Mouse (Mus musculus): ENCODE data around the gene Dnaja3. TPM values are rescaled to one million over a fixed set of nuclear protein-coding genes. Genes with fewer than 3 reads are reported as not detected.
A peak's percentile ranks its signal among the peaks of the same experiment; 100 is the strongest.
"Not testable (repeated sequence)": the region's sequence is repeated elsewhere in the genome, so short reads cannot be mapped to it uniquely, and the experiment has no call there.

Dnaja3 gene
- polyA plus RNA-seq, 1 experiment: 193 TPM

- no peak overlapping the region for H3K27ac ChIP-seq (replicated peaks; ENCODE audit: low read depth, low read length)
- H3K4me1 ChIP-seq (ENCODE audit: control insufficient read depth, insufficient read depth, insufficient read length, low read length): peaks cover 8% of the 10 kb centered on the region
- no peak overlapping the region for H3K4me3 ChIP-seq (ENCODE audit: insufficient read depth, low read depth, low read length)
Observed at GRCm38 (mm10) chr16:4659326-4659725, 19.5 kb downstream of the Dnaja3 start.

- no peaks in the 10 kb centered on the region for H3K4me1 ChIP-seq (ENCODE audit: control insufficient read depth, insufficient read depth, insufficient read length, low read length)
- no peak overlapping the region for H3K27ac ChIP-seq (replicated peaks; ENCODE audit: low read depth, low read length)
- no peak overlapping the region for H3K4me3 ChIP-seq (ENCODE audit: insufficient read depth, low read depth, low read length)
Observed at GRCm38 (mm10) chr16:4661605-4662004, 21.8 kb downstream of the Dnaja3 start.

GRCm38 (mm10) chr16:4663806-4664205 is 24.0 kb downstream of the Dnaja3 start:
- Histone ChIP-seq H3K27ac (replicated peaks; ENCODE audit: low read depth, low read length) (no peak overlapping the region), H3K4me1 (ENCODE audit: control insufficient read depth, insufficient read depth, insufficient read length, low read length) (no peaks in the 10 kb centered on the region), H3K4me3 (ENCODE audit: insufficient read depth, low read depth, low read length) (no peak overlapping the region)

GRCm38 (mm10) chr16:4665726-4666125 is 25.9 kb downstream of the Dnaja3 start:
- Histone ChIP-seq H3K4me1 (ENCODE audit: control insufficient read depth, insufficient read depth, insufficient read length, low read length) (no peaks in the 10 kb centered on the region), H3K4me3 (ENCODE audit: insufficient read depth, low read depth, low read length) (no peak overlapping the region), H3K27ac (replicated peaks; ENCODE audit: low read depth, low read length) (no peak overlapping the region)

- Histone ChIP-seq H3K4me3 (ENCODE audit: insufficient read depth, low read depth, low read length) (no peak overlapping the region), H3K4me1 (ENCODE audit: control insufficient read depth, insufficient read depth, insufficient read length, low read length) (no peaks in the 10 kb centered on the region), H3K27ac (replicated peaks; ENCODE audit: low read depth, low read length) (no peak overlapping the region)
Observed at GRCm38 (mm10) chr16:4667190-4667808, 27.5 kb downstream of the Dnaja3 start.

- Histone ChIP-seq H3K4me3 (ENCODE audit: insufficient read depth, low read depth, low read length) (no peak overlapping the region), H3K4me1 (ENCODE audit: control insufficient read depth, insufficient read depth, insufficient read length, low read length) (no peaks in the 10 kb centered on the region), H3K27ac (replicated peaks; ENCODE audit: low read depth, low read length) (no peak overlapping the region)
Observed at GRCm38 (mm10) chr16:4670317-4670716, 30.5 kb downstream of the Dnaja3 start.

GRCm38 (mm10) chr16:4674091-4674490 is 34.3 kb downstream of the Dnaja3 start:
- Histone ChIP-seq H3K4me3 (ENCODE audit: insufficient read depth, low read depth, low read length) (no peak overlapping the region), H3K4me1 (ENCODE audit: control insufficient read depth, insufficient read depth, insufficient read length, low read length) (peaks cover 3% of the 10 kb centered on the region; the same call in 1 of the 2 replicates), H3K27ac (replicated peaks; ENCODE audit: low read depth, low read length) (no peak overlapping the region)

- Histone ChIP-seq H3K4me1 (ENCODE audit: control insufficient read depth, insufficient read depth, insufficient read length, low read length) (peaks cover 3% of the 10 kb centered on the region; the same call in 1 of the 2 replicates), H3K27ac (replicated peaks; ENCODE audit: low read depth, low read length) (no peak overlapping the region), H3K4me3 (ENCODE audit: insufficient read depth, low read depth, low read length) (no peak overlapping the region)
Observed at GRCm38 (mm10) chr16:4676836-4677235, 37.0 kb downstream of the Dnaja3 start.

GRCm38 (mm10) chr16:4678080-4678479 is 38.3 kb downstream of the Dnaja3 start:
- Histone ChIP-seq H3K4me1 (ENCODE audit: control insufficient read depth, insufficient read depth, insufficient read length, low read length) (peaks cover 3% of the 10 kb centered on the region; the same call in 1 of the 2 replicates), H3K4me3 (ENCODE audit: insufficient read depth, low read depth, low read length) (no peak overlapping the region; the same call in 1 of the 2 replicates), H3K27ac (replicated peaks; ENCODE audit: low read depth, low read length) (no peak overlapping the region)

GRCm38 (mm10) chr16:4679121-4680018 is 39.6 kb downstream of the Dnaja3 start, which contains the start of gene Coro7:
Coro7 (minus strand) TSS chr16:4679777.
- H3K4me3 ChIP-seq (ENCODE audit: insufficient read depth, low read depth, low read length): peak within 1 kb of the TSS; percentile 71
- H3K27ac ChIP-seq (replicated peaks; ENCODE audit: low read depth, low read length): 0 out of 2 replicates have a peak within 1 kb of the TSS, but pooled peaks have one; percentile 18
- peaks cover 3% of the 10 kb centered on the region; the same call in 1 of the 2 replicates for H3K4me1 ChIP-seq (ENCODE audit: control insufficient read depth, insufficient read depth, insufficient read length, low read length)

GRCm38 (mm10) chr16:4680922-4681455 is 41.2 kb downstream of the Dnaja3 start:
- not testable (repeated sequence) for H3K4me1 ChIP-seq (ENCODE audit: control insufficient read depth, insufficient read depth, insufficient read length, low read length)

GRCm38 (mm10) chr16:4682628-4683179 is 42.9 kb downstream of the Dnaja3 start:
- H3K4me1 ChIP-seq (ENCODE audit: control insufficient read depth, insufficient read depth, insufficient read length, low read length): peaks cover 3% of the 10 kb centered on the region; the same call in 1 of the 2 replicates
- H3K4me3 ChIP-seq (ENCODE audit: insufficient read depth, low read depth, low read length): peak overlapping the region; percentile 69
- H3K27ac ChIP-seq (replicated peaks; ENCODE audit: low read depth, low read length): peak overlapping the region; percentile 94

More at GRCm38 (mm10) chr16:4680922-4681455, 41.2 kb downstream of the Dnaja3 start:
- not testable (repeated sequence) for H3K4me3 ChIP-seq (ENCODE audit: insufficient read depth, low read depth, low read length); H3K27ac ChIP-seq (replicated peaks; ENCODE audit: low read depth, low read length)

GRCm38 (mm10) chr16:4683193-4683580 is 43.4 kb downstream of the Dnaja3 start:
- Histone ChIP-seq H3K27ac (replicated peaks; ENCODE audit: low read depth, low read length) (peak overlapping the region; percentile 94), H3K4me1 (ENCODE audit: control insufficient read depth, insufficient read depth, insufficient read length, low read length) (peaks cover 3% of the 10 kb centered on the region; the same call in 1 of the 2 replicates)

GRCm38 (mm10) chr16:4683581-4684456 is 44.0 kb downstream of the Dnaja3 start:
- Histone ChIP-seq H3K4me1 (ENCODE audit: control insufficient read depth, insufficient read depth, insufficient read length, low read length) (peaks cover 1% of the 10 kb centered on the region; the same call in 1 of the 2 replicates), H3K4me3 (ENCODE audit: insufficient read depth, low read depth, low read length) (peak overlapping the region; percentile 69)

More at GRCm38 (mm10) chr16:4683193-4683580, 43.4 kb downstream of the Dnaja3 start:
- peak overlapping the region; percentile 69 for H3K4me3 ChIP-seq (ENCODE audit: insufficient read depth, low read depth, low read length)

More at GRCm38 (mm10) chr16:4683581-4684456, 44.0 kb downstream of the Dnaja3 start:
- H3K27ac ChIP-seq (replicated peaks; ENCODE audit: low read depth, low read length): peak overlapping the region; percentile 94
